Mouse (Mus musculus): Measurements from ENCODE around the gene Mtmr10. TPM values are rescaled to one million over a fixed set of nuclear protein-coding genes. Genes with fewer than 3 reads are reported as not detected.

Gene Mtmr10
- polyA plus RNA-seq, 1 experiment, result 13.9 TPM

GRCm38 (mm10) chr7:64249715-64250114 lies 37.7 kb upstream of the Mtmr10 start:
- 22% methylated on average over 4 of the region's 4 CpGs for WGBS
- no peak for TF ChIP-seq CTCF (IDR thresholded peaks at IDR 0.05; ENCODE audit: insufficient read depth, low read length)
- TF ChIP-seq POLR2A (IDR thresholded peaks at IDR 0.05; ENCODE audit: borderline replicate concordance, extremely low read depth, low read depth, low read length), result no peak
- Histone ChIP-seq H3K4me3 (replicated peaks; ENCODE audit: extremely low read depth, low read depth, low read length) (no peak overlapping the region), H3K4me1 (ENCODE audit: control insufficient read depth, insufficient read depth, low read length) (no peaks in the 10 kb centered on the region)
- DNase-seq, result no peak

GRCm38 (mm10) chr7:64250417-64250816 lies 37.0 kb upstream of the Mtmr10 start:
- 79% methylated on average over 7 of the region's 7 CpGs for WGBS
- TF ChIP-seq POLR2A (IDR thresholded peaks at IDR 0.05; ENCODE audit: borderline replicate concordance, extremely low read depth, low read depth, low read length) (no peak), CTCF (IDR thresholded peaks at IDR 0.05; ENCODE audit: insufficient read depth, low read length) (no peak)
- H3K4me3 ChIP-seq (replicated peaks; ENCODE audit: extremely low read depth, low read depth, low read length), result no peak overlapping the region
- DNase-seq, result no peak
- H3K4me1 ChIP-seq (ENCODE audit: control insufficient read depth, insufficient read depth, low read length), result no peaks in the 10 kb centered on the region

- Histone ChIP-seq H3K4me1 (ENCODE audit: control insufficient read depth, insufficient read depth, low read length) (no peaks in the 10 kb centered on the region), H3K4me3 (replicated peaks; ENCODE audit: extremely low read depth, low read depth, low read length) (no peak overlapping the region)
- TF ChIP-seq CTCF (IDR thresholded peaks at IDR 0.05; ENCODE audit: insufficient read depth, low read length) (no peak), POLR2A (IDR thresholded peaks at IDR 0.05; ENCODE audit: borderline replicate concordance, extremely low read depth, low read depth, low read length) (no peak)
- no peak for DNase-seq
- WGBS, result 87% methylated on average over 3 of the region's 3 CpGs
Observed at GRCm38 (mm10) chr7:64253736-64254135, 33.7 kb upstream of the Mtmr10 start.

GRCm38 (mm10) chr7:64265502-64266279 lies 21.8 kb upstream of the Mtmr10 start:
- Histone ChIP-seq H3K4me1 (ENCODE audit: control insufficient read depth, insufficient read depth, low read length) (no peaks in the 10 kb centered on the region), H3K4me3 (replicated peaks; ENCODE audit: extremely low read depth, low read depth, low read length) (no peak overlapping the region)
- no peak for DNase-seq
- TF ChIP-seq CTCF (IDR thresholded peaks at IDR 0.05; ENCODE audit: insufficient read depth, low read length) (no peak), POLR2A (IDR thresholded peaks at IDR 0.05; ENCODE audit: borderline replicate concordance, extremely low read depth, low read depth, low read length) (no peak)
- WGBS, result 69% methylated on average over 13 of the region's 13 CpGs

DNA sequence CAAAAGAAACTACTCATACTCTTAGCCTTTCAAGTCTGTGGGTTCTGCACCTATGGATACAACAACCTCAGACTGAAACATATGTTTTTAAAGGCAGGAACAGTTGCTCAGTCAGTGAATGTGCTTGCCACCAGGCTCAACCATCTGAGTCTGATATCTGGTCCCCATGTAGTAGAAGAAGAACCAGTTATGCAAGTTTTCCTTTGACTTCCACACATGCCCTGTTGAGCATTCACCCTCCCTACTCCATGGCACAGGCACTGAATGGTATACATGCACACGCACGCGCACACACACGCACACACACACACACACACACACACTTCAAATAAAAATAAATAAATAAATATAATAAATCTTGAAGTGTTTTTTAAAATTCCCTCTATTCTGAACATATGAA lies 20.9 kb upstream of the Mtmr10 start:
- WGBS, result 89% methylated on average over 4 of the region's 4 CpGs
- no peak overlapping the region for H3K4me3 ChIP-seq (replicated peaks; ENCODE audit: extremely low read depth, low read depth, low read length)
- no peak for TF ChIP-seq CTCF (IDR thresholded peaks at IDR 0.05; ENCODE audit: insufficient read depth, low read length)
- no peak for TF ChIP-seq POLR2A (IDR thresholded peaks at IDR 0.05; ENCODE audit: borderline replicate concordance, extremely low read depth, low read depth, low read length)
- H3K4me1 ChIP-seq (ENCODE audit: control insufficient read depth, insufficient read depth, low read length), result no peaks in the 10 kb centered on the region
- DNase-seq, result no peak

DNA sequence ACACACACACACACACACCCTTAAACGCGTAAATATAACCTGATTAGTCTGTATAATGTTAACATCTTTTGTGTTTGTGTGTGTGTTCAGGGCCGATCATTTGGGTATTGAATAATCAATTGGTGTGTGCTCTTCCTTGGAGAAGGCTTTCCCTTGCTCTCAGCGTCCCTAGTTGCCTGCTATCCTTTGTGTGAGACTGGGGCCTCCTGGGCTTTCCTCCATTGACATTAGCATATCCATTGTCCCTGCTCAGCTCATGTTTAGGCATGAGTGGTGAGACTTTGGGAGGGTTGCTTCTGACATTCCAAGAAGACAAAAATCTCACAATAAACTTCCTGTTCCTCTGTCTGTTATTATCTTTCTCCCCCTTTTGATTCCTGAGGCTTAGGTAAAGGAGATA lies 15.5 kb upstream of the Mtmr10 start:
- TF ChIP-seq POLR2A (IDR thresholded peaks at IDR 0.05; ENCODE audit: borderline replicate concordance, extremely low read depth, low read depth, low read length) (no peak), CTCF (IDR thresholded peaks at IDR 0.05; ENCODE audit: insufficient read depth, low read length) (no peak)
- no peak for DNase-seq
- whole genome bisulfite sequencing, result 48% methylated on average over 4 of the region's 4 CpGs
- H3K4me3 ChIP-seq (replicated peaks; ENCODE audit: extremely low read depth, low read depth, low read length), result no peak overlapping the region
- no peaks in the 10 kb centered on the region for H3K4me1 ChIP-seq (ENCODE audit: control insufficient read depth, insufficient read depth, low read length)

- Histone ChIP-seq H3K4me1 (ENCODE audit: control insufficient read depth, insufficient read depth, low read length) (no peaks in the 10 kb centered on the region), H3K4me3 (replicated peaks; ENCODE audit: extremely low read depth, low read depth, low read length) (no peak overlapping the region)
- no peak for TF ChIP-seq CTCF (IDR thresholded peaks at IDR 0.05; ENCODE audit: insufficient read depth, low read length)
- no peak for TF ChIP-seq POLR2A (IDR thresholded peaks at IDR 0.05; ENCODE audit: borderline replicate concordance, extremely low read depth, low read depth, low read length)
- 75% methylated on average over 4 of the region's 4 CpGs for WGBS
- DNase-seq, result no peak
Observed at GRCm38 (mm10) chr7:64275518-64275917, 11.9 kb upstream of the Mtmr10 start.

DNA sequence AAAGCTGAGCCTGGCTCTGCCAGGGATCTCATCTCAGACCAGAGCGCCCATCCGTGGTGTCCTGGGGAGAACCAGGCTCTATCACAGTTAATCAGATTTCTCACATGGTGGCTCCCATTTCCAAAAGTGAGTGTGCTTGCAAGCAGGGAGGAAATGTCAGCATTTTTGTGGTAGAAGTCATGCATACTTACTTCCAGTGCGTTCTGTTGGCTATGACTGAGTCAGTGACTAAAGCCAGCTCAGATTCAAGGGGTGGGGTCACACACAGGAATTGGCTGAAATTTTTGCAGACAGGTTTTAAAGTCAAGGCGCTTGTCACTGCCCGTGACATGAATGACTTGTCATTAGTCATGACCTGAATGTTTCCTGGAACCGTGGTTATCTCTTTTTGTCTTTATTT lies 10.5 kb upstream of the Mtmr10 start:
- H3K4me1 ChIP-seq (ENCODE audit: control insufficient read depth, insufficient read depth, low read length), result no peaks in the 10 kb centered on the region
- WGBS, result 32% methylated on average over 6 of the region's 6 CpGs
- TF ChIP-seq POLR2A (IDR thresholded peaks at IDR 0.05; ENCODE audit: borderline replicate concordance, extremely low read depth, low read depth, low read length) (no peak), CTCF (IDR thresholded peaks at IDR 0.05; ENCODE audit: insufficient read depth, low read length) (no peak)
- H3K4me3 ChIP-seq (replicated peaks; ENCODE audit: extremely low read depth, low read depth, low read length), result no peak overlapping the region
- DNase-seq, result no peak

DNA sequence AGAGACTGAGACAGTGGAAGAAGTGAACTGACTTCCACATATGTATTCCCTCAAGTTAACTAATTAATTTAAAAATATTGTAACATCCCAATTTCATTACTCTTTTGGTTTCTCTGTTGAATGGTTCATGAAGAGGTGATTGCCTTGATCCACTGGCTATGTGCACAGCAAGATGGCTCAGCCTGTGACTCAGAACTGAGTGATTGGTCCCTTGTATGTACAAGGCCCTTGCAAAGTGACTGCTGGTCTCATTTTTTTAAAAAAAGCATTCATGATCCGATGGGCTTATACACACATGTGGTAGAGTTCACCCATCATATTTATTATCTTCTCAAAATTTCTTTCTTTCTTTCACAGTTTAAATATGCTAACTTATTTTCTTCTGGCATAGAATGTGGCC lies 8.9 kb upstream of the Mtmr10 start:
- TF ChIP-seq CTCF (IDR thresholded peaks at IDR 0.05; ENCODE audit: insufficient read depth, low read length) (no peak), POLR2A (IDR thresholded peaks at IDR 0.05; ENCODE audit: borderline replicate concordance, extremely low read depth, low read depth, low read length) (no peak)
- Histone ChIP-seq H3K4me3 (replicated peaks; ENCODE audit: extremely low read depth, low read depth, low read length) (no peak overlapping the region), H3K4me1 (ENCODE audit: control insufficient read depth, insufficient read depth, low read length) (no peaks in the 10 kb centered on the region)
- no peak for DNase-seq
- WGBS, result 84% methylated on average over 1 of the region's 1 CpGs

- H3K4me1 ChIP-seq (ENCODE audit: control insufficient read depth, insufficient read depth, low read length), result no peaks in the 10 kb centered on the region
- no peak overlapping the region for H3K4me3 ChIP-seq (replicated peaks; ENCODE audit: extremely low read depth, low read depth, low read length)
- no peak for DNase-seq
- WGBS, result 75% methylated on average over 3 of the region's 3 CpGs
- TF ChIP-seq POLR2A (IDR thresholded peaks at IDR 0.05; ENCODE audit: borderline replicate concordance, extremely low read depth, low read depth, low read length) (no peak), CTCF (IDR thresholded peaks at IDR 0.05; ENCODE audit: insufficient read depth, low read length) (no peak)
Observed at GRCm38 (mm10) chr7:64279548-64279947, 7.9 kb upstream of the Mtmr10 start.

All from lung, adult 2 months (tissue).